Mouse (Mus musculus) kidney, embryonic 16.5 days (tissue): Measurements from ENCODE around the gene Olfr866. TPM values are rescaled to one million over a fixed set of nuclear protein-coding genes. Genes with fewer than 3 reads are reported as not detected.

Source experiments
- ATAC-seq: fragments of 200-750 bp; cut with Nextera tagmentation; 2 replicates; pipeline ENCODE4 v1.8.0; 2017; ENCODE audit warnings: moderate TSS enrichment; ENCODE audit not compliant: low FRiP score, low TSS enrichment
- H3K27ac ChIP-seq: fragments of 300-500 bp; sonication (generic); 2 replicates; pipeline ENCODE4 v1.5.1; 2014; ENCODE audit warnings: low read length
- H3K27me3 ChIP-seq: fragments of 300-500 bp; sonication (generic); 2 replicates; pipeline ENCODE4 v1.6.1; 2014; ENCODE audit warnings: low read length, control low read depth, mixed read lengths; ENCODE audit not compliant: insufficient read depth
- H3K36me3 ChIP-seq: fragments of 300-500 bp; sonication (generic); 2 replicates; pipeline ENCODE4 v1.6.1; 2014; ENCODE audit warnings: low read length, control low read depth, mixed read lengths; ENCODE audit not compliant: insufficient read depth
- H3K4me1 ChIP-seq: fragments of 300-500 bp; sonication (generic); 2 replicates; pipeline ENCODE4 v1.6.1; 2014; ENCODE audit warnings: low read length, control low read depth, mixed read lengths; ENCODE audit not compliant: insufficient read depth
- H3K4me2 ChIP-seq: fragments of 300-500 bp; sonication (generic); replicated peaks from 2 replicates; pipeline ENCODE4 v1.6.1; 2014; ENCODE audit warnings: low read depth, low read length
- H3K4me3 ChIP-seq: fragments of 300-500 bp; sonication (generic); 2 replicates; pipeline ENCODE4 v1.5.1; 2014; ENCODE audit warnings: mild to moderate bottlenecking, low read length
- H3K9ac ChIP-seq: fragments of 300-500 bp; sonication (generic); replicated peaks from 2 replicates; pipeline ENCODE4 v1.6.1; 2014; ENCODE audit warnings: low read length
- H3K9me3 ChIP-seq: fragments of 300-500 bp; sonication (generic); 2 replicates; pipeline ENCODE4 v1.6.1; 2016; ENCODE audit warnings: low read length, control low read depth
- WGBS: fragments of 180-500 bp; shearing (Covaris S2); extraction: QIAGEN DNeasy Blood & Tissue Kit; methylation state at CpG from one replicate; pipeline ENCODE4 v1.1.7; 2014; 5-methylcytosine and 5-hydroxymethylcytosine counted together
- microRNA-seq: library from miRNA; unstranded; fragments of <30 nt; microRNA quantifications from one replicate; pipeline ENCODE4, GENCODE M21; 2016
- polyA plus RNA-seq: library from polyadenylated mRNA; unstranded; fragments of >200 nt; fragmentation: Nextera tagmentation; extraction: Ambion mirVana; gene quantifications from 2 replicates; pipeline ENCODE4 v1.2.1, GENCODE M21; 2015

Gene Olfr866
- polyA plus RNA-seq: not detected in 2 replicates

GRCm38 (mm10) chr9:20027935-20028334 is at the start of gene Olfr866:
Gene Olfr866, minus strand, starts transcription at chr9:20028035.
- Histone ChIP-seq H3K9ac (no peak within 1 kb of the TSS), H3K9me3 (peaks cover 3% of the 10 kb centered on the region; the same call in 1 of the 2 replicates), H3K4me2 (no peak within 1 kb of the TSS), H3K36me3 (no peaks in the 10 kb centered on the region), H3K27ac (no peak within 1 kb of the TSS), H3K27me3 (no peaks in the 10 kb centered on the region), H3K4me1 (no peaks in the 10 kb centered on the region), H3K4me3 (no peak within 1 kb of the TSS)
- ATAC-seq: no peak
- WGBS: 82% methylated on average over 2 of the region's 2 CpGs

DNA sequence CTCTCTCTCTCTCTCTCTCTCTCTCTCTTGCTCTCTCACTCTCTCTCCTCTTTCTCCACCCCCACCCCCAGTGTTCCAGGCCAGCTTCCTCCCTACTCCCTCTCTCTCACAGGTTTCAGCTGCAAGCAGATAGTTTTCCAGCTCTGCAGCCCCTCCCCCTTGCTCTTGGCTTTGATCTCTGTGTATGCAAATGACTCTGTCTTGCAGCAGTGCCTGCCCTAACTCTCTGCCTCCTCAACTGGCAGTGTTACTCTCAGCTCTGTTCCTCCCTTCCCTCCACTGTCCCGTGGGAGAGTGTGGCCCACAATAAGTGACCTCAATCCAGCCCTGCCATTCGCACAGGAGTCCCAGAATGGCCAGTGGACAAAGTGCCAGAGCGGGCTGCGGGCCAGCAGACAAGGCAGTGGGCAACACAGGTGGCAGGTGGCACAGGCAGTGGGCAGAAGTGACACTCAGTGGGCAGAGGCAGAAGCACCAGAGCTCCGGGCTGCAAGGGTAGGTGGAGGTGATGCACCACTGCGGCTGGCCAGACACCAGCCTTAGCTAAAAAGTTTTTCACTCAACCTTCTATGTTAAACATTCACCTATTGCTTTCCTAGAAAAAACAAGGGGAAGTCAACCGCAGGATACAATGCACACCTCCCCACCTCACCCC is 45.8 kb upstream of the Olfr866 start:
- ATAC-seq: peak; percentile 74; the same call in 1 of the 2 replicates
- H3K36me3 ChIP-seq: no peaks in the 10 kb centered on the region
- WGBS: 51% methylated on average over 7 of the region's 7 CpGs

DNA sequence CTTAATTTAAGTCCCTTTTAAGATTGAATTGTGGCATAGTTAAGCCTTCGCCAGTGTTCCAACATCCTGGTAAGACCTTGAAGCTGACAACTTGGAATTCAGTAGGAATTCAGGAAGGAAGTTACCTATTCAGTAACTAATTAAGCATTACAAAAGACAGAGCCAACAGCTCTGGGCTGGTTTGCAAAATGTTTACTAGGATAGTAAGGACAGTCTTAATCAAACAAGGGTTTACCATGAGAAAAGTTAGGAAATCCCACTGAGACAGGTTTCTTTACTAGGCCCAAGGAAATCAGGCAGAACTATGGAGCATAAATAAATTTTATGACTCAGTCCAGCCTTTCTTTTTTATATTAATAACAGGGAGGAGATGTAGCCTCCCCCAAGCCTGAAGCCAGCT is 43.5 kb upstream of the Olfr866 start:
- no peak overlapping the region for H3K27ac ChIP-seq
- peaks cover 8% of the 10 kb centered on the region; the same call in 1 of the 2 replicates for H3K9me3 ChIP-seq
- no peaks in the 10 kb centered on the region for H3K27me3 ChIP-seq
- no peaks in the 10 kb centered on the region for H3K4me1 ChIP-seq
- no peak for ATAC-seq
- 91% methylated on average over 1 of the region's 1 CpGs for WGBS
- no peak overlapping the region for H3K4me3 ChIP-seq
- H3K9ac ChIP-seq: no peak overlapping the region
- H3K4me2 ChIP-seq: no peak overlapping the region
- H3K36me3 ChIP-seq: no peaks in the 10 kb centered on the region

More for the DNA sequence above, 45.8 kb upstream of the Olfr866 start:
- H3K9me3 ChIP-seq: peaks cover 14% of the 10 kb centered on the region; the same call in 1 of the 2 replicates
- H3K9ac ChIP-seq: no peak overlapping the region
- H3K4me1 ChIP-seq: no peaks in the 10 kb centered on the region
- no peak overlapping the region for H3K4me3 ChIP-seq
- no peak overlapping the region for H3K27ac ChIP-seq
- H3K4me2 ChIP-seq: no peak overlapping the region
- H3K27me3 ChIP-seq: no peaks in the 10 kb centered on the region

DNA sequence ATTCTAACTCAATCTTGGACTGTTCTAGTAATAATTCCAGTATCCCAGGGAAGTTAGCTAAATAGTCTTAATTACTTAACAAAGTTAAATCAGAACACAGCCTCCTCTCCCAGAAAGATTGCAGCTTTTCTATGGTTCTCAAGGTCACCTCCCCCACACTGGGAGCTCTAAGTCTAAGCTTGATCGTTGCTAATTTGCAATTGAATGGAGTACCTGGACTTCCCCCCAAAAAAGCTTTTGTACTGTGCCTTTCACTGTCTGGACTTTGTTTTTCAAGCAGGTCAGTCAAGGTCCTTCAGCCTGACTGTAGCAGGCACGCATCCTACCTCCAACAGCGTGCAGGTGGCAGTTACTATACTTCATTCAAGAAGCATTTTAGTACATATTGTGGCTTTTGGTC is 42.4 kb upstream of the Olfr866 start:
- Histone ChIP-seq H3K4me2 (no peak overlapping the region), H3K9me3 (peaks cover 8% of the 10 kb centered on the region; the same call in 1 of the 2 replicates)
- 75% methylated on average over 3 of the region's 3 CpGs for WGBS

DNA sequence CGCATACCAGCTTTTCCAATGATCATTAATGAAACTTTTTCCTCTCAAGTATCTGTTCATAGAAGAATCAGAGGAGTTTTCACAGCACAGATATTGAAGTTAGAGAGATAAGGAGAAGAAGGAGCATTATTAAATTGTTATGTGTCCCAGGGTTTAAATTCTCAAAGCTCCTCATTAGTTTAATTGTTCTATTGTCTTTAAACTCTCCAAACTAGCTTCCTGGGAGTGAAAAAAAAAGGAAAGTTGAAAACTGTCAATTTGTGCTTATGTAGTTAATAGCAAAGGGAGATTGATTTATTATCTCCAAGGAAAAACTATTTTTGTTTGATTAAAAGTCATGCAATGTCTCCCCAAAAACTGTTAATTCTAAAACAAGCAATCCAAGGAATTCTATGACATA is 29.6 kb upstream of the Olfr866 start, which contains the start of gene Olfr867:
Gene Olfr867 (minus strand): TSS at position 101 of the 400 bp plus-strand sequence.
- no peaks in the 10 kb centered on the region for H3K4me1 ChIP-seq
- WGBS: 71% methylated on average over 1 of the region's 1 CpGs
- no peaks in the 10 kb centered on the region for H3K27me3 ChIP-seq
- ATAC-seq: no peak
- no peak within 1 kb of the TSS for H3K27ac ChIP-seq
- no peak within 1 kb of the TSS for H3K4me2 ChIP-seq
- no peak within 1 kb of the TSS for H3K4me3 ChIP-seq
- no peaks in the 10 kb centered on the region for H3K36me3 ChIP-seq
- no peak within 1 kb of the TSS for H3K9ac ChIP-seq
- no peaks in the 10 kb centered on the region for H3K9me3 ChIP-seq

More for the DNA sequence above, 42.4 kb upstream of the Olfr866 start:
- Histone ChIP-seq H3K4me1 (no peaks in the 10 kb centered on the region), H3K4me3 (no peak overlapping the region), H3K9ac (no peak overlapping the region), H3K36me3 (no peaks in the 10 kb centered on the region), H3K27ac (no peak overlapping the region), H3K27me3 (no peaks in the 10 kb centered on the region)
- no peak for ATAC-seq

DNA sequence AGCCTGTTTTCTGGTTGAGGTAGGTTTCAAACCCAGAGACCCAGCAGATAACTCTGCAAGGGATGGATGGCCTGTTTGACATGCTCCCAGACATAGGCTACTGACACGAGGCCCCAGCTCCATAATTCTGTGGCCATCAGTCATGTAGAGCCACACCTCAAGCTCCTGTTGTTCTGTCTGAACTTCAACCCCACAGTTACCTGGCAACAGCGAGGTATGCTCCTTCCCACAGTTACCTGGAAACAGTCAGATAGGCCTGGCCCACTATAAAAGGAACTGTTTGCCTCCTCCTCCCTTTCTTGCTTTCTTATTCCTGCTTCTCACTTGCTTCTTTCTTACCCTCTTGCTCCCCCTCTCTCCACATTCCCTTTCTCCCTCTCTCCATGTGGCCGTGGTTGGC is 20.1 kb upstream of the Olfr866 start:
- no peaks in the 10 kb centered on the region for H3K4me1 ChIP-seq
- WGBS: 66% methylated on average over 3 of the region's 3 CpGs
- H3K36me3 ChIP-seq: no peaks in the 10 kb centered on the region
- H3K4me2 ChIP-seq: no peak overlapping the region
- H3K27ac ChIP-seq: no peak overlapping the region
- no peak overlapping the region for H3K9ac ChIP-seq
- H3K4me3 ChIP-seq: no peak overlapping the region
- H3K9me3 ChIP-seq: peaks cover 12% of the 10 kb centered on the region
- ATAC-seq: no peak
- H3K27me3 ChIP-seq: no peaks in the 10 kb centered on the region

Small RNA genes within 50 kb of the gene (microRNA-seq; reads per million reads assigned to microRNA genes)
- gene Gm26231 (not detected), gene Gm44395 (not detected)

Other genes starting within 250 kb of the Olfr866 start
- gene Olfr58, start 247.8 kb downstream of the Olfr866 start, polyA plus RNA-seq: not detected in 2 replicates
- gene Olfr859, start 223.1 kb downstream of the Olfr866 start, polyA plus RNA-seq: not detected in 2 replicates
- gene Olfr860, start 178.3 kb downstream of the Olfr866 start, polyA plus RNA-seq: not detected in 2 replicates
- not detected in 2 replicates for gene Olfr862, start 140.0 kb downstream of the Olfr866 start, polyA plus RNA-seq
- gene Olfr77, start 111.2 kb downstream of the Olfr866 start, polyA plus RNA-seq: 0.14 and 0.15 TPM in 2 replicates
- gene Olfr867, start 29.5 kb upstream of the Olfr866 start, polyA plus RNA-seq: not detected in 2 replicates
- not detected in 2 replicates for gene Olfr868, start 70.6 kb upstream of the Olfr866 start, polyA plus RNA-seq
- gene Olfr869, start 101.0 kb upstream of the Olfr866 start, polyA plus RNA-seq: not detected in 2 replicates
- gene Olfr870, start 146.0 kb upstream of the Olfr866 start, polyA plus RNA-seq: not detected in 2 replicates
- gene Olfr871, start 184.2 kb upstream of the Olfr866 start, polyA plus RNA-seq: not detected in 2 replicates
- gene Olfr872, start 209.1 kb upstream of the Olfr866 start, polyA plus RNA-seq: not detected in 2 replicates